Mouse (Mus musculus): Measurements from ENCODE around the gene Plekhs1.

DNA sequence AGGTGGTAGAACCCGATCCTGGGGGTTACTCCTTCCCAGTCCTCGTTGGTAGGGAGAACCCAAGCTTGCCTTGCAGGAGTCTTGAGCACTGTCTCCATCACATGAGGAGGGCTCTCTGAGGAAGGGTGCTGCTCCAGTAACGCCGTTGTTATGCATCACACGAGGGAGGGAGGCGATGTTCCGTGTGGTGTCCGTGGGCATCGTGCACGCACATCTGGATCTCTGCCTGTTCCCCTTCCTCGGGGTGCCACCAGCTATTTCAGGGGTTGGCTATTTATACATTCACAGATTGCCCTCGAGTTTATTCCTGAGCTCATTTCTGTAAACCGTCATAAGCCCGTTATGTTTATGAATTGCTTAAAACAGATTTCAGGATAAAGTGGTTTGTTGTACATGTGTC, 18.0 kb upstream of the Plekhs1 start:
- TF ChIP-seq CTCF (IDR thresholded peaks at IDR 0.05; ENCODE audit: insufficient read depth, low read length) (no peak), POLR2A (IDR thresholded peaks at IDR 0.05; ENCODE audit: borderline replicate concordance, extremely low read depth, low read depth, low read length) (no peak)
